Mouse (Mus musculus) splenic B cell, adult 2 months (primary cell): ENCODE results near the gene Olfr193.
"Not testable (repeated sequence)": the region's sequence is repeated elsewhere in the genome, so short reads cannot be mapped to it uniquely, and the experiment has no call there.

Experiments used
- DNase-seq: peaks from one replicate; pipeline ENCODE4 v3.0.0-alpha.2; 2011; ENCODE audit warnings: low read depth, low spot score
- H3K27me3 ChIP-seq: 2 replicates; pipeline ENCODE4 v1.6.1; 2012; ENCODE audit warnings: mild to moderate bottlenecking, low read length, moderate library complexity, mixed read lengths; ENCODE audit not compliant: control insufficient read depth, poor library complexity, insufficient read depth, severe bottlenecking
- H3K36me3 ChIP-seq: 2 replicates; pipeline ENCODE4 v1.6.1; 2012; ENCODE audit warnings: mild to moderate bottlenecking, low read length, moderate library complexity, mixed read lengths; ENCODE audit not compliant: control insufficient read depth, poor library complexity, insufficient read depth, severe bottlenecking

Olfr193 gene

GRCm38 (mm10) chr16:59111781-59112180 is at the start of gene Olfr193:
Gene Olfr193 (minus strand): TSS chr16:59111881.
- H3K27me3 ChIP-seq, result no peaks in the 10 kb centered on the region
- no peaks in the 10 kb centered on the region for H3K36me3 ChIP-seq
- DNase-seq, result no peak

- Histone ChIP-seq H3K27me3 (no peaks in the 10 kb centered on the region), H3K36me3 (no peaks in the 10 kb centered on the region)
- no peak for DNase-seq
Observed at GRCm38 (mm10) chr16:59151996-59152395, 40.3 kb upstream of the Olfr193 start.

- no peaks in the 10 kb centered on the region for H3K27me3 ChIP-seq
Observed at GRCm38 (mm10) chr16:59146746-59147145, 35.1 kb upstream of the Olfr193 start, which contains the start of gene Olfr195. Gene Olfr195 (plus strand): TSS chr16:59147046.

GRCm38 (mm10) chr16:59141105-59141504 is 29.4 kb upstream of the Olfr193 start:
- DNase-seq, result no peak
- no peaks in the 10 kb centered on the region for H3K27me3 ChIP-seq

More at GRCm38 (mm10) chr16:59146746-59147145, 35.1 kb upstream of the Olfr193 start, which contains the start of gene Olfr195:
- DNase-seq, result no peak
- no peaks in the 10 kb centered on the region for H3K36me3 ChIP-seq

GRCm38 (mm10) chr16:59130740-59131139 is 19.1 kb upstream of the Olfr193 start:
- no peak for DNase-seq
- no peaks in the 10 kb centered on the region for H3K27me3 ChIP-seq

More at GRCm38 (mm10) chr16:59141105-59141504, 29.4 kb upstream of the Olfr193 start:
- no peaks in the 10 kb centered on the region for H3K36me3 ChIP-seq

GRCm38 (mm10) chr16:59120969-59121368 is 9.3 kb upstream of the Olfr193 start, which contains the start of gene Olfr194:
Gene Olfr194 (minus strand): TSS chr16:59121069.
- no peaks in the 10 kb centered on the region for H3K27me3 ChIP-seq
- DNase-seq, result no peak
- H3K36me3 ChIP-seq, result no peaks in the 10 kb centered on the region

More at GRCm38 (mm10) chr16:59130740-59131139, 19.1 kb upstream of the Olfr193 start:
- H3K36me3 ChIP-seq, result no peaks in the 10 kb centered on the region

GRCm38 (mm10) chr16:59108522-59108921 is 3.2 kb downstream of the Olfr193 start:
- not testable (repeated sequence) for H3K36me3 ChIP-seq, DNase-seq, H3K27me3 ChIP-seq

- Histone ChIP-seq H3K27me3 (no peaks in the 10 kb centered on the region), H3K36me3 (no peaks in the 10 kb centered on the region)
- DNase-seq, result no peak
Observed at GRCm38 (mm10) chr16:59105312-59105711, 6.4 kb downstream of the Olfr193 start.

- not testable (repeated sequence) for DNase-seq, H3K36me3 ChIP-seq, H3K27me3 ChIP-seq
Observed at GRCm38 (mm10) chr16:59089722-59090121, 22.0 kb downstream of the Olfr193 start, which contains the start of gene Olfr191. Gene Olfr191 (minus strand): TSS chr16:59089822.

GRCm38 (mm10) chr16:59081113-59081512 is 30.6 kb downstream of the Olfr193 start:
- H3K36me3 ChIP-seq, DNase-seq, H3K27me3 ChIP-seq: not testable (repeated sequence)

GRCm38 (mm10) chr16:59077905-59078304 is 33.8 kb downstream of the Olfr193 start, which contains the start of gene Olfr190:
Gene Olfr190 (minus strand): TSS chr16:59078005.
- Histone ChIP-seq H3K27me3 (no peaks in the 10 kb centered on the region), H3K36me3 (no peaks in the 10 kb centered on the region)
- DNase-seq, result no peak

- no peak for DNase-seq
- Histone ChIP-seq H3K36me3 (no peaks in the 10 kb centered on the region), H3K27me3 (no peaks in the 10 kb centered on the region)
Observed at GRCm38 (mm10) chr16:59073520-59073919, 38.2 kb downstream of the Olfr193 start.

- Histone ChIP-seq H3K36me3 (no peaks in the 10 kb centered on the region), H3K27me3 (no peaks in the 10 kb centered on the region)
- no peak for DNase-seq
Observed at GRCm38 (mm10) chr16:59071755-59072154, 39.9 kb downstream of the Olfr193 start.

- H3K36me3 ChIP-seq, DNase-seq, H3K27me3 ChIP-seq: not testable (repeated sequence)
Observed at GRCm38 (mm10) chr16:59062411-59062810, 49.3 kb downstream of the Olfr193 start.
